Mouse (Mus musculus) ES-CJ7 (cell line): ENCODE measurements around the gene Hdac4.

Source experiments
- DNase-seq: peaks from one replicate; pipeline ENCODE4 v3.0.0; 2011; ENCODE audit warnings: low read depth, low spot score

Gene Hdac4

DNA sequence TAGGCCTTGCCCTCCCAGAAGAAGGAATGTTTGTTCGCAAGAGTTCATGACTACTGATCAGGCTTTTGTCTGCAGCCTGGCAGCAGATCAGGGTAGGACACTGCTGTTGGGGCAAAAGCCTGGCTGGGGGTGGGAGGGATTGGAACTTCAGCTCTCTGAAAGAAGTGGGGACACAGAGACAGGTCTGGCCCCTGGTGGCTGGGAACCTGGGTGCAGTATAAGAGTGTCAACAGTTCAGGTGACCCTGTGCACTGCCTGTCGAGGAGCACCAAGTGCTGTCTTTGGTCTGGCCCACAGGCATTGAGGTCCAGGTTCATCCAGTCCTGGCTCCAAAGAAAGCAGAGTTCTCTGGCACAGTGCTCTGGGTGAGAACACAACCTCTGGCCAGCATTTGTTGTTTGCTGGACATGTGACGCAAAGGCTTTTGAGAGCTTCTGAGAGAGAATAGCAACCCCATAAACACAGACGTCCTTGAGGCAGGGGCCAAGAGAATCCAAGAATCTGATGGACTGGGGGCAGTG lies 95.1 kb downstream of the Hdac4 start:
- DNase-seq = no peak

DNA sequence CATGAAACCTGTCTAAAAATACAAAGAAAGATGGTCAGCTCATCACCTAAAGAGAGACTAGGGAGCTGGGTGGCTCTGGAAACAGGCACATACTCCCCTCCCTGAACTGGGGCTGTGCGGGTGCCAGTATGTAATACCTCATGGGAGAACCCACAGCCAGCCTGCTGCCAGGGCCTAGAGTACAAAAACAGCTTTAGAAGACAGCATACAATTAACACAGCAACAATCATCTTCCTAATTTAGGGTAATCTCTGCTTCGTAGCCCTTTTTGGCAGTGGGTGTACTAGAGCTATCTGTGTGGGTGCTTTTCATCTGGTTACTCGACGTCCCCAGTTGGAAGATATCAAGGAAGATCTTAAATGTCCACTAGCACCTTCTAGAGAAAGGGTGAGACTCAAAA lies 95.5 kb downstream of the Hdac4 start:
- no peak for DNase-seq

DNA sequence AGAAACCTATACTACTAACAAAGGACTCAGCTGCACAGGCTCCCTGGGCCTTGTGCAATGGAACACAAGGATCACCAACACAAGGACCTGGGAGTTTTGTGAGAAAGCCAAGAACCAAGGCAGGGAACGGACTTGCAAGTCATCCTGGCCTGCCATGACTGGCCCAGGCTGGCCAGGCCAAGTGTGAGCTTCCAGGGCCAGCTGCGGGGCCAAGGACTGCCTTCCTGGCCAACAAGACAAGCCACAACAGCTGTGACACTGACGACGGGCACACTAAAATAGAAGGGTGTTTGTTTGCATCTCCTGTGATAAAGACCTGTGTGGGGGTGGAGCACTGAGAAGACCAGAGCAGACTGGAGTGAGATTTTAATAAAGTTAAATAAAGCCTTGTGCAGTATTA lies 96.0 kb downstream of the Hdac4 start:
- DNase-seq = no peak

DNA sequence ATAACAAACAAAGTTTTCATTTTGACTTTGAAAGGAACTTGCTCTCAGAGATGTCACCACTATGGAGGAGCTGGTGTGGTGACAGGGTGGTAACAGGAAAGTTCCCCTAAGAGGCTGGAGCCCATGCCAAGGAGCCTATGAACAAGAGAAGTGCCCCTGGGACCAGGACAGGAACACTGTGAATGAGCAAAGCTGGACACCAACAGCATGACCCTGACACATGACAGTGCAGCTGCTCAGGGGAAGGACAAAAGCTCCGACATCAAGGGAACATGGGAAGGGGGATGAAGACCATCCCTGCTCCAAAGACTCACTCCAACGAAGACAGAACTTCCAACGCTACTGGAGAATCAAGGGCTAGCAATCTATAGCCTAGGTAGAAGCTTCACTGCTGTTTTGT lies 97.0 kb downstream of the Hdac4 start:
- DNase-seq = no peak

DNA sequence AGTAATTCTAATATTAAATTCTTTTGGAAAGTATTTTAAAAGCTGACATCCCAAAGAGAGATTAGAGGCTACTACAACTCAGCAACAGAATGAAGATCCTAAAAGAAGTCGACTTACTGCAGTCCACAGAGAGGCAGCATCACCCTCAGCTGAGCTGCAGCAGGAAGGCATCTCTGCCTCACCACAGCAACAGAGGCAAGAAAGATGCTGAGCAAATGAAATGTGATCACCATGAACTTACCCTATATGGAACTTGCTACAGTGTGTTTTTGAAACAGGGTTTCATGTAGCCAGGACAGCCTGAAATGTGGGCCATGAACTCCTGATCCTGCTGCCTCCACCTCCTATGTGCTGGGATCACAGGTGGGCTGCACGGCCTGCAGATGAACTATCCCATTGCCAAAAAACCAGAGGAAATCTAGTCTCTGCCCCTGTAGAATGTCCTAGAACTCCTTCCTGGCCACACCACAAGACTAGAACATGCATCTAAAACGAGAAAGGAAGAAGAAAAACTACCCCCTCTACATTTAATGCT lies 98.4 kb downstream of the Hdac4 start:
- no peak for DNase-seq

GRCm38 (mm10) chr1:92092286-92092685 lies 103.2 kb downstream of the Hdac4 start:
- no peak for DNase-seq

DNA sequence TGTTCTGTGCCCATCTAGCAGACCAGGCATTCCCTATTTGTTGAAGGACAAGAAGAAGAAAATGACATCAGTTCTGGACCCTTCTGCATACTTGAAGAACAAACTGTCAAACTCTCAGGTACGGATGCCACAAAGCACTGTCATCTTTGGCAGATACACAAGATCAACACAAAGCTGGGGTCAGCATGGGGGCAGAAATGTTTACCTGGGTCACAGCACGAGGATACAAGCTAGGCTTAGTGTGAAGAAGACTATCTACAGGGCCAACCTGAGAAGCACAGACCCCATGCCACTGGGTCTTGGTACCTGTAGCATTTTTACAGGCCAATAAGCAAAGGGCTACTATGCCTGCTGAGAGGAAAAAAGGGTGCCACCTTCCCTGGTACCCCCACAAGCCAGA lies 107.7 kb downstream of the Hdac4 start:
- no peak for DNase-seq

DNA sequence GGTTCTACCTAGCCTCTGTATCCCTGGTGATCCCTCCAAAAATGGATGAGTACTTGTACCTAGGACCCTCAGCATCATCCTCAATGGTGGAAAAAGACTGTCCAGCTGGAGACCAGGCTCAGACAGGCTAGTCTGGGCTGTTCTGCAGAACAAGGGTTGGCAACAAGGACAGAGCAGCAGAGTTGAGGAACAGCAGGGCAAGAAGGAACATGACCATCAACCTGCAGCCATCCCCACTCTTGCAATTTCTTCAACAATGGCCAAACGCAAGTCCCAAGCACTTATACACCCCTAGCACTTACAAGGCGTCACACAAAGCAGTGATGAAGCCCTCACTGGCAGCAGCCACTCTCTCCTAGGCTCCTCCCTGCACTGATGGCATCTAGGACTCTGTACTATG lies 108.2 kb downstream of the Hdac4 start:
- DNase-seq = no peak

DNA sequence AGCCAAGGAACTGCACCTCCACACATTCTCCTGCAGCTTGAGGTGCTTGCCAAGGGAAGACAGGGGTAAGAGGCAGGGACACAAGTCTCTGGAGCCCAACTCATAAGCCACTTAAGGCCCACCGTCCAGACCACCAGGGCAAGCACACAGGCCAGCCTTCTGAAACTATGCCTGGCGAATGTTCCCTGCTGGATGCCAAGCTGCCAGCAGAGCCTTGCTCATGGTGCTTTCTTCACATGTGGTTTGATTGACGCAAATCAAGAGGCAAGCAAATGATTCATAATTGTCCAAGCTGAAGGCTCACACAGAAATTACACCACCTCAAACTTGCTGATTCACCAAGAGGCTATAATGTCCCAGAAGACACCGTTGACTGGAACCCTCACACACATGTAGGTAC lies 108.7 kb downstream of the Hdac4 start:
- no peak for DNase-seq

- no peak for DNase-seq
Measured at GRCm38 (mm10) chr1:92086277-92086813, 109.2 kb downstream of the Hdac4 start.

DNA sequence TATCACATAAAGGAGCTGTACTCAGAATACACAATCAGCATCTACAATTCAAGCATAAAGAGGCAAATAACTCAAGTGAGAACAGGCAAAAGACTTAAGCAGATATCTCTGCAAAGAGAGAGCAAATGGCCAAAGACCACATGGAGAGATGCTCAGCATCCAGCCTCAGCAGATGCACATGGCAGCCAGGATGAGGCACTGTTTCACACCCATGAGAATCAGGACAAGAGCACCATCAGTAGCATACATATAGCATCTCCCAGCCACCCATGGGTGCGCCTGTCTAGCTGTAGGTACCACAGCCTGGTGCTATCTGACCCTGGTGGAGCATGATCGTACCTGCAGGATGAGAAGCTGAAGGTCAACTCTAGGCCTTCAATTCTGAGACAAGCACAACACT lies 110.8 kb downstream of the Hdac4 start:
- DNase-seq = no peak

- no peak for DNase-seq
Measured at GRCm38 (mm10) chr1:92084004-92084403, 111.5 kb downstream of the Hdac4 start.

DNA sequence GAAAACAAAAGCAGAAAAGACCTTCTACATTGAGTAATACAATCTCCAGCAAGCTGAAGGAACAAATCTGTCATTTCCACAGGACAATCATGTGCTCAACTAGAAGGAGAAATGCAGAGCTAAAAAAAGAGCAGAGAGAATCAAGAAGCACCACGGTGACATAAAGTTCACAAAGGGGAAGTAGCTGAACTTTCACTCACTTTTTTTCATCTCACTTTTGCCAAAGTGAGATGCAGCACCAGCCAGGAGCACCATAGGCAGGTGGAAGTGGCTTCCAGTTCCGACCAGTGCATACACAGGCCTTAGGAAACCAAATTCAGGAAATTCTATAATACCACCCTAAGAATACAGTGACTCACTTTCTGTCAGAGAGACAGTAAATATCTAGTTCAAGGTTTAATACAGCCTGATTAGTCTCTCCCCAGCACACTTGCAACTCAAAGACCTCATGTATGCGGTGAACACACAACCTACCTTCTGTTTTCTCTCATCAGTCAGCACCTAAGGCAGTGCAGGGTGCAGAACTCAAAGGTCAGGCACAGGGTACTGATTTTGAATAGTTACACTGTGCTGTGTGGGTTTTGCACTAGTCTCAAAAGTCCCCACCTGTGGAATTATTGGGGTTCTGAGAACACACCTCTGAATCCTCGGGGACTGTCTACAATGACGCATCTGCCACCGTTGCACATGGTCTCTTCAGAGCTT lies 112.5 kb downstream of the Hdac4 start:
- DNase-seq = no peak

DNA sequence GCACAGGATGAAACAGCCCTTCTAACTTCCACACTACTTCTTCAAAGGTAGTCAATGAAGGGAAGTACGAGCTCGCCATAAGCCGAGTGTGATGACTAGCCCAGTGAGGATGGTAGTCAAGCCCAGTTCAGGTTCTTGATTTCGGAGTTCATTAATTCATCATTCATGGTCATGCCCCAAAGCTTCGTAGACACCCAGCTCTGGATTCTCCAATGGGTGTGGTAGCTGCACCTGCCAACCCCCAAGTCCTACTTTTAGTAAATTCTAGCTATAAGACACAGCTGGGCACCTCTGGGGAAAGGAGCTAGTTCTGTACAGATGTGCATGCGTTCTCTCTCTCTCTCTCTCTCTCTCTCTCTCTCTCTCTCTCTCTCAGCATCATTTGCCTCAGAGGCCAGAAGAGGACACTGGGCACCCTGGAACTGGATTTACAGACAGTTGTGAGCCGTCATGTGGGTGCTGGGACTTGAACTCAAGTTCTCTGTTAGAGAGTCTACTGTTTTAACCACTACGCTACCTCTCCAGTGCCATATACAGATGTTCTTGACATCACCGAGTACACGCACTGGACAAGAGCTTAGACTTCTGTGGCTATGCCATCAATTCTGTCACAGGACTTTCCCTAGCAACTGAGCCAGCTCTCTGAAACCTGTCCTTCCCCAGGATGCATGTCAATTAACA lies 113.2 kb downstream of the Hdac4 start:
- no peak for DNase-seq

DNA sequence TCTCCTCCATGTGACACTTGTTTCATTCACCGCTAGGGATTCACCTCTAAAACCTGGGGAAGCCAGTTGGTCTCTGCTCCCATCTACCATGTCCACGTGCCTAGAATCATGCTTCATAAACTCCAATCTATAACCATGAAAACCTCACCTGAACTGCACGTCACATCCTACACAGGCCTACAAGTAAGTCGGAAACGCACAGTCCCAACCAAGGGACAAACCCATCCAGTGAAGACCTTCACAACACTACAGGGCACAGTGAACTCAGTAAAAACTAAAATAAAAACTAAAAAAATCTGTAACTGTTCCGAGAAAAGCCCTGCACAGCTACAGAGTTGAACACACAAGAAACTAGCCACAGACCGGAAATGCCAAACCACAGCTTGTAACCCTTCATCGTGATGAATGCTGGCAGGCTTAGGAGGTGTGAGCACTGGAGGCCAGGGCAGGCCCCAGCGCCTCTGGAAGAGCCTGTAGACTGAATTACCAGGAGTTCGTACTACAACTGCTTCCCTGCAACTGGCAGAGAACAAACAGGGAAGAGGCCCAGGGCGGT lies 115.4 kb downstream of the Hdac4 start:
- no peak for DNase-seq

GRCm38 (mm10) chr1:92075312-92075711 lies 120.2 kb downstream of the Hdac4 start:
- DNase-seq = no peak

DNA sequence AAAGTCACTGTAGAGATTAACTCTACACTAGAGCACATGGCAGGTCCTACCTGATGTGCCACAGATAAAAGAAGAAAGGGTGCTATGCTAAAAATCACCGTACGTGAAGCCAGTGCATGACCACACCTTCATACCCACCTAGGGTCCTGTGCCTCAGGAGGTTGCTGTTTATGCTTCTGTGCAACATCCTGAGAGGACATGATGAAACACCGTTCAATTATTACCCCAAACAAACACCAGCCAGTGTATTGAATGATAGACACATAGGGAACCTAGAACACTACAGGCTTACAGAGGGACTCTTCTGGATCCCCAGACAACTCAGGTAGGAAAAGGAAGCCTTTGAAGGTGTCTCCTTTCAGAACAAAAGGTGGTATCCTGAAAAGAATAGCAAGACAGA lies 120.8 kb downstream of the Hdac4 start:
- DNase-seq = no peak

DNA sequence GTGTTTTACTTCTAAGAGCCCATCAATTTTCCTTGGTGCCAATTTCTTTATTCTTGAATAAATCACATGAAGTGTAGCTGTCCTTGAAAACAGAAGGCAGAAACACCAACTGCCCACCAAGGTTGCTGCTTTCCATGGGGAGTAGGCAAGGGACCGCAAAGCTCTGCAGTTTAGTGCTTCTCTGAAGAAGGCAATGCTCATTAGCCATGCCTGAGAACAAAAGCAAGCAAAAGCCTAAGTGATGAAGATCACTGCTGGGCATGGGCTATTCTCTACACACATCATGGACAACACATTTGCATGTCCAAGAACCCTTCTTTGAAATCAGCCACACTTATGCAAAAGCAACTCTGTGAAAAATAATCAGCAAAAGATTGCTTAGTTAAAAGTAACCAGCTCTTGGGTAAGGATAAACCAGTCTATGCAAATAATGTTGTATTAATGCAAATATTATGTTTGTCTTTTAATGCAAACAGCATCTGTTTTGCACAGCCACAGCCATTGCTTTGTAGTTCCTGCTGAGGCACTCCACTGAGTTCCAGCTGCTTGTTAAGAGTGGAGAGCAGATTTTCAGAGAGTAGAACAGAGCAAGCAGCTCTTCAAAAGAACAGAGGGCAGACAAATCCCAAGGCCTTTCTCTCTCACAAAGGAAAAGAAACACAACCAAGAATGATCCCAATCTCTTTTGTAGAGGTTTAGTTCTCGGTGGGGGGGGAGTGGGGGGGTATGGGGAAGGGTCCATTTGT lies 125.4 kb downstream of the Hdac4 start:
- DNase-seq = no peak

- DNase-seq = no peak
Measured at GRCm38 (mm10) chr1:92069464-92069863, 126.0 kb downstream of the Hdac4 start.

DNA sequence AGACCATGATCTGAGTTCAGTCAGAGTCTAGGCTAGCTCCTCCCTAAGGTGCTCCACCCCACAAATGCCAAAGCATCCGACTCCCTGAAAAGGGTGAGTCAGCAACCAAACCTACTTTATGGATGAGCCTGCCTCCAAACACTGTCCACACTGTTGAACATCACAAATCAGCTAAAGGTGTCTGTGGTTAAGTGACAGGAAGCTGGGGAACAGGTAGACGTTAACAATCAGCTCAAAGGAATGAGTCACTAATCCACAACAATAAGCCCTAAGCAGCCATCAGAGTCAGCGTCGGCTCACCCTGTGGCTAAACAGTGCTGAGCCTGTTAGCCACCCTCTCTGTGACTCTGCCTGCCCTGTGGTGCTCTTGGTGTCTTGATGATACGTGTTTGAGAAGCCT lies 131.2 kb downstream of the Hdac4 start:
- DNase-seq = no peak

DNA sequence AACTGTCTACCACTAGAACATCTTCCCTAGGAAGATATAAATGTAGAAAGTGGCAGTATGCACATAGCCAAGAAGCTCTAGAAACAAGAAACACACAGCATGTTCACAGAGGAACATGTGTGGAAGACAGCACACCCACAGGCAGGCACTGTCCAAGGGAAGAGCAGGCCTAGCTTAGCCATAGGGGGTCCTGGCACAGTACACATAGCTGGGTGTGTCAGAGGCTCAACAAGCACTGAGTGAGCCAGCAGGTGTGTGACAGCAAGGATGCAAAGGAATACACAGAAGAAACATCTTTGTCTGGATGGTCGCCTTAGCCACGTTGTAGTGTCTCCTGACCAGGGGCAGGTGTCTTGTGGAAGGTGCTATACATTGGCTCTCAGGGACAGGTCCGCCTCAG lies 132.2 kb downstream of the Hdac4 start:
- DNase-seq = no peak
